Mouse (Mus musculus) spleen, adult 2 months (tissue): ENCODE measurements around the gene Inka2.

Source experiments
- CTCF ChIP-seq: fragments of 200-500 bp; IDR thresholded peaks from 2 replicates; pipeline ENCODE4 v1.5.1; 2011; ENCODE audit warnings: mild to moderate bottlenecking, inconsistent platforms; ENCODE audit not compliant: insufficient read depth, insufficient read length, insufficient replicate concordance; ENCODE audit errors: extremely low read depth
- POLR2A ChIP-seq: fragments of 200-500 bp; IDR thresholded peaks from 2 replicates; pipeline ENCODE4 v1.6.1; 2011; ENCODE audit warnings: low read depth, low read length, inconsistent platforms

DNA sequence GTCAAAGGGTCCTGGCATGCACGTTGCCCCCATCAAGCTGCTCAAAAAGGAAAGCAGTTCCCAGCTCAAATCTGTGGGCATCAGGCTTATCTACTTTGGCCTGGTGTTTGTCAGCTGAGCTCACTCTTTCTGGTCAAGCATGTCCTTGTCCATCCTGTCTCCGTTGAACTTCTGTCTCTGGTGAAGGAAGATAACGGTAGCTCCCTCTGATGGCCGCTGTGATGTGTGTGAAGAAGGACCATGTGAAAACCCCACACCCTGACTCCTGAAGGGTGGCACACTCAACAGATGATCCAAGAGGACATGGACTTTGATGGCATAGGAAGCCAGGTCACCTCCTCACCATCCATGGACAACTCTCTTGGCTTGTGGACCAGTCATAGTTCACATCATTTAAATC is 14.3 kb downstream of the Inka2 start:
- no peak for TF ChIP-seq CTCF
- TF ChIP-seq POLR2A, result no peak
